Mouse (Mus musculus): ENCODE measurements at regions not wholly inside any gene's neighbourhood (a gene's known extent, or its start where the extent isn't known, plus 50 kb on each side); places are given as distances from the start of the nearest gene placed in this dataset.

DNA sequence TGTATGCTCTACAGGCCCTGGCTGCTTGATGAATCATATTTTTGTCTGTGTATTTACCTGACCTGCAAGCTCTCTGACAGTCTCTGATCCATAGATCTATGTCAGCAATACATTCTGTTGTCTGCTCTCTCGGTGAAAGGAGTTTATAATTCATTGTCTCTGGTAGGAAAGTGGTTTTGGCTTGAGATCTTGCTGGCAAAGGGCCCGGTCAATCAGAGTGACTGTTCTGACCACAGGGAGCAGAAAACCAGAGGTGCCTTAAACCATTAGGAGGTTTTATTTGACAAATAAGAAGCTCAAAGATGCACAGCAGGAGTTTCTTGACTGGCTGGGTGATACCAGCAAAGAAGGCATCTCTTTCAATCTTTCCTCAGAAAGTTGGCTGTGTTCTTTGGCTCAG lies 398.2 kb downstream of the Bckdhb start:
- H3K27me3 ChIP-seq (replicated peaks), result no peaks in the 10 kb centered on the region
- H3K9ac ChIP-seq (ENCODE audit: insufficient read depth, low read depth), result no peak overlapping the region
- H3K79me2 ChIP-seq (replicated peaks; ENCODE audit: control insufficient read depth, extremely low read depth, insufficient read depth, poor library complexity, severe bottlenecking), result no peaks in the 10 kb centered on the region
- no peak for DNase-seq (ENCODE audit: extremely low read depth)
- H3K4me1 ChIP-seq (ENCODE audit: control insufficient read depth in 1 of 2, insufficient read depth in 2 of 2), result no peaks in the 10 kb centered on the region
- dilution Hi-C loops (cut with MboI; ENCODE audit: extremely low pct_ligation_motif_present, extremely low pct_unique_long_range_greater_than_20kb, low sequenced_read_pairs), result no loop called here
- TF ChIP-seq SIN3A (IDR thresholded peaks at IDR 0.05; ENCODE audit: low read length), result no peak
- no peak for TF ChIP-seq E2F4 (IDR thresholded peaks at IDR 0.05; ENCODE audit: insufficient replicate concordance, low read depth, low read length)
- TF ChIP-seq BHLHE40 (IDR thresholded peaks at IDR 0.05; ENCODE audit: low read depth, low read length), result no peak
- TF ChIP-seq ZNF384 (IDR thresholded peaks at IDR 0.05; ENCODE audit: low read depth, low read length), result no peak
- no peak for TF ChIP-seq ETS1 (conservative IDR thresholded peaks at IDR 0.05; ENCODE audit: low read depth, low read length)
- no peak for TF ChIP-seq PAX5 (IDR thresholded peaks at IDR 0.05; ENCODE audit: low read length)
- no peak for TF ChIP-seq JUND (conservative IDR thresholded peaks at IDR 0.05; ENCODE audit: low read depth, low read length)
- no peak for TF ChIP-seq MXI1 (IDR thresholded peaks at IDR 0.05; ENCODE audit: low read depth, low read length)
- no peak for TF ChIP-seq IRF4 (IDR thresholded peaks at IDR 0.05; ENCODE audit: low read depth, low read length)
- no peak for TF ChIP-seq RAD21 (IDR thresholded peaks at IDR 0.05; ENCODE audit: low read depth, low read length)
- no peak for TF ChIP-seq JUN (IDR thresholded peaks at IDR 0.05; ENCODE audit: insufficient read depth, low read depth, low read length)
- no peak for TF ChIP-seq NRF1 (IDR thresholded peaks at IDR 0.05; ENCODE audit: low read depth, low read length)
- TF ChIP-seq USF2 (conservative IDR thresholded peaks at IDR 0.05; ENCODE audit: low read depth, low read length), result no peak
- no peak overlapping the region for H3K4me2 ChIP-seq (ENCODE audit: insufficient read depth, low read depth, poor library complexity, severe bottlenecking)
- no peak overlapping the region for H3K27ac ChIP-seq (ENCODE audit: insufficient read depth, low read depth)
- no peaks in the 10 kb centered on the region for H3K36me3 ChIP-seq (replicated peaks in 1 of 2; ENCODE audit: control insufficient read depth in 1 of 2, insufficient read depth in 1 of 2, low read length in 1 of 2)
- no peaks in the 10 kb centered on the region for H3K9me3 ChIP-seq (replicated peaks; ENCODE audit: low read length)
- in situ Hi-C loops (cut with MboI; ENCODE audit: low pct_ligation_motif_present, low pct_unique_long_range_greater_than_20kb, low sequenced_read_pairs), result no loop called here
- no peak overlapping the region for H3K4me3 ChIP-seq (replicated peaks in 1 of 3; ENCODE audit: low read depth in 2 of 3, low read length in 2 of 3, poor library complexity in 1 of 3)

DNA sequence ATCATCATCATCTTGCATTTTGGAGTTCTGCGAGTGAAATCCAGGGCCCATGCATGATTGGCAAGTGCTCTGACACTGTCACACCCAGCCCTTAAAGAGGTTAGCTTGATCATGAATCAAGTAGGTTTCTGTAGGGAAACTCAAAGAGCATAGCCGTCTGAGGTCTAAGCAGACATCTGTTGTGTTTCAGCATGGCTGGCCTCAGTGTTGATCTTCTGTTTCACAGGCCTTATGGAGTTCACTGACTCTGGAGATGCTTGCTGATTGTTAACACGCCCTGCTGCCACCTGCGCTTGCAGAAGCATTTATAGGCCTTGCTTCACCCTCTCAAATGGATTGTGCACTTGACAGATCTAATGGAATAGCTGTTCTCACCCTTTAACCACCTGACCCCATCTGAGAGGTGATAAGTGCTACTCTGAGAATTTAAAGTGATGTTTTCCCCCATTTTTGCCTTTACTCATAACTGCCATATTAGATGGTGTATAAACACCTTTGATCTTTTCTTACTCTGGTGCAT lies 406.2 kb downstream of the Bckdhb start:
- dilution Hi-C loops (cut with MboI; ENCODE audit: extremely low pct_ligation_motif_present, extremely low pct_unique_long_range_greater_than_20kb, low sequenced_read_pairs), result no loop called here
- H3K4me2 ChIP-seq (ENCODE audit: insufficient read depth, low read depth, poor library complexity, severe bottlenecking), result no peak overlapping the region
- H3K27me3 ChIP-seq (replicated peaks), result no peaks in the 10 kb centered on the region
- in situ Hi-C loops (cut with MboI; ENCODE audit: low pct_ligation_motif_present, low pct_unique_long_range_greater_than_20kb, low sequenced_read_pairs), result no loop called here
- DNase-seq (ENCODE audit: extremely low read depth), result no peak
- H3K36me3 ChIP-seq (replicated peaks in 1 of 2; ENCODE audit: control insufficient read depth in 1 of 2, insufficient read depth in 1 of 2, low read length in 1 of 2), result no peaks in the 10 kb centered on the region
- H3K27ac ChIP-seq (ENCODE audit: insufficient read depth, low read depth), result no peak overlapping the region
- no peaks in the 10 kb centered on the region for H3K4me1 ChIP-seq (ENCODE audit: control insufficient read depth in 1 of 2, insufficient read depth in 2 of 2)
- TF ChIP-seq ZMIZ1 (IDR thresholded peaks at IDR 0.05; ENCODE audit: low read depth, low read length) (no peak), POLR2A (IDR thresholded peaks at IDR 0.05; ENCODE audit: low read depth, low read length) (no peak), TBP (conservative IDR thresholded peaks at IDR 0.05; ENCODE audit: low read depth, low read length) (no peak), USF1 (IDR thresholded peaks at IDR 0.05; ENCODE audit: low read depth, low read length) (no peak), GABPA (IDR thresholded peaks at IDR 0.05; ENCODE audit: insufficient replicate concordance, low read depth, low read length) (no peak), USF2 (conservative IDR thresholded peaks at IDR 0.05; ENCODE audit: low read depth, low read length) (no peak), ZKSCAN1 (IDR thresholded peaks at IDR 0.05; ENCODE audit: borderline replicate concordance, low read depth, low read length) (no peak), MAFK (IDR thresholded peaks at IDR 0.05; ENCODE audit: insufficient replicate concordance, low read length) (no peak), NELFE (IDR thresholded peaks at IDR 0.05; ENCODE audit: low read depth, low read length) (no peak), E2F4 (IDR thresholded peaks at IDR 0.05; ENCODE audit: insufficient replicate concordance, low read depth, low read length) (no peak), PAX5 (IDR thresholded peaks at IDR 0.05; ENCODE audit: low read length) (no peak), TCF12 (IDR thresholded peaks at IDR 0.05; ENCODE audit: low read depth, low read length) (no peak), MAX (IDR thresholded peaks at IDR 0.05; ENCODE audit: low read length) (no peak), ZC3H11A (IDR thresholded peaks at IDR 0.05; ENCODE audit: low read depth, low read length) (no peak), HCFC1 (IDR thresholded peaks at IDR 0.05; ENCODE audit: low read depth, low read length) (no peak), EP300 (IDR thresholded peaks at IDR 0.05; ENCODE audit: low read length) (no peak), MAZ (IDR thresholded peaks at IDR 0.05; ENCODE audit: low read depth, low read length) (no peak), ZNF384 (IDR thresholded peaks at IDR 0.05; ENCODE audit: low read depth, low read length) (no peak), JUN (IDR thresholded peaks at IDR 0.05; ENCODE audit: insufficient read depth, low read depth, low read length) (no peak)
- H3K4me3 ChIP-seq (replicated peaks in 1 of 3; ENCODE audit: low read depth in 2 of 3, low read length in 2 of 3, poor library complexity in 1 of 3), result no peak overlapping the region
- H3K79me2 ChIP-seq (replicated peaks; ENCODE audit: control insufficient read depth, extremely low read depth, insufficient read depth, poor library complexity, severe bottlenecking), result no peaks in the 10 kb centered on the region
- H3K9me3 ChIP-seq (replicated peaks; ENCODE audit: low read length), result no peaks in the 10 kb centered on the region
- no peak overlapping the region for H3K9ac ChIP-seq (ENCODE audit: insufficient read depth, low read depth)

All from CH12.LX (cell line).